Mouse (Mus musculus): ENCODE results near the gene Mapt. TPM values are rescaled to one million over a fixed set of nuclear protein-coding genes. Genes with fewer than 3 reads are reported as not detected.

Gene Mapt
- polyA plus RNA-seq, 1 experiment from 2014 or later, result 1,059 TPM

GRCm38 (mm10) chr11:104264683-104265082, 33.5 kb downstream of the Mapt start:
- Histone ChIP-seq H3K36me3 (no peaks in the 10 kb centered on the region), H3K4me3 (no peak overlapping the region), H3K9ac (no peak overlapping the region), H3K9me3 (no peaks in the 10 kb centered on the region), H3K4me1 (replicated peaks) (no peaks in the 10 kb centered on the region), H3K27ac (replicated peaks) (no peak overlapping the region), H3K4me2 (no peak overlapping the region), H3K27me3 (no peaks in the 10 kb centered on the region)
- WGBS, result 78% methylated on average over 6 of the region's 6 CpGs
- no peak for ATAC-seq (ENCODE audit: low FRiP score, low read depth)

- Histone ChIP-seq H3K9ac (no peak overlapping the region), H3K27ac (replicated peaks) (no peak overlapping the region), H3K27me3 (no peaks in the 10 kb centered on the region), H3K36me3 (no peaks in the 10 kb centered on the region), H3K4me3 (no peak overlapping the region), H3K9me3 (no peaks in the 10 kb centered on the region), H3K4me1 (replicated peaks) (no peaks in the 10 kb centered on the region), H3K4me2 (no peak overlapping the region)
- no peak for ATAC-seq (ENCODE audit: low FRiP score, low read depth)
Measured at GRCm38 (mm10) chr11:104265669-104266068, 34.5 kb downstream of the Mapt start.

- 76% methylated on average over 11 of the region's 11 CpGs for WGBS
- Histone ChIP-seq H3K27me3 (no peaks in the 10 kb centered on the region), H3K4me1 (replicated peaks) (peaks cover 9% of the 10 kb centered on the region), H3K4me3 (no peak overlapping the region), H3K4me2 (no peak overlapping the region), H3K9ac (no peak overlapping the region), H3K36me3 (no peaks in the 10 kb centered on the region), H3K9me3 (no peaks in the 10 kb centered on the region), H3K27ac (replicated peaks) (no peak overlapping the region)
- no peak for ATAC-seq (ENCODE audit: low FRiP score, low read depth)
Measured at GRCm38 (mm10) chr11:104267380-104267779, 36.2 kb downstream of the Mapt start.

GRCm38 (mm10) chr11:104269385-104269822, 38.2 kb downstream of the Mapt start:
- Histone ChIP-seq H3K27me3 (no peaks in the 10 kb centered on the region), H3K4me3 (no peak overlapping the region), H3K36me3 (no peaks in the 10 kb centered on the region), H3K4me2 (no peak overlapping the region), H3K4me1 (replicated peaks) (peaks cover 13% of the 10 kb centered on the region), H3K27ac (replicated peaks) (no peak overlapping the region), H3K9ac (no peak overlapping the region), H3K9me3 (no peaks in the 10 kb centered on the region)
- 55% methylated on average over 9 of the region's 9 CpGs for WGBS
- no peak for ATAC-seq (ENCODE audit: low FRiP score, low read depth)

GRCm38 (mm10) chr11:104270452-104270851, 39.3 kb downstream of the Mapt start:
- no peak overlapping the region for H3K9ac ChIP-seq
- H3K4me1 ChIP-seq (replicated peaks), result peaks cover 13% of the 10 kb centered on the region
- no peak for ATAC-seq (ENCODE audit: low FRiP score, low read depth)
- H3K27ac ChIP-seq (replicated peaks), result no peak overlapping the region
- H3K27me3 ChIP-seq, result no peaks in the 10 kb centered on the region
- H3K4me3 ChIP-seq, result no peak overlapping the region
- H3K36me3 ChIP-seq, result no peaks in the 10 kb centered on the region
- no peak overlapping the region for H3K4me2 ChIP-seq
- H3K9me3 ChIP-seq, result no peaks in the 10 kb centered on the region
- WGBS, result 77% methylated on average over 3 of the region's 3 CpGs

GRCm38 (mm10) chr11:104270876-104271275, 39.7 kb downstream of the Mapt start:
- no peaks in the 10 kb centered on the region for H3K27me3 ChIP-seq
- no peak for ATAC-seq (ENCODE audit: low FRiP score, low read depth)
- no peak overlapping the region for H3K4me3 ChIP-seq
- H3K4me1 ChIP-seq (replicated peaks), result peaks cover 13% of the 10 kb centered on the region
- H3K9me3 ChIP-seq, result no peaks in the 10 kb centered on the region
- no peak overlapping the region for H3K4me2 ChIP-seq
- H3K27ac ChIP-seq (replicated peaks), result no peak overlapping the region
- H3K9ac ChIP-seq, result no peak overlapping the region
- no peaks in the 10 kb centered on the region for H3K36me3 ChIP-seq
- 72% methylated on average over 4 of the region's 4 CpGs for WGBS

- ATAC-seq (ENCODE audit: low FRiP score, low read depth), result no peak
- Histone ChIP-seq H3K27me3 (no peaks in the 10 kb centered on the region), H3K4me3 (no peak overlapping the region), H3K9ac (no peak overlapping the region), H3K27ac (replicated peaks) (no peak overlapping the region), H3K4me2 (no peak overlapping the region), H3K4me1 (replicated peaks) (peaks cover 13% of the 10 kb centered on the region), H3K9me3 (no peaks in the 10 kb centered on the region), H3K36me3 (no peaks in the 10 kb centered on the region)
- 62% methylated on average over 6 of the region's 6 CpGs for WGBS
Measured at GRCm38 (mm10) chr11:104271876-104272275, 40.7 kb downstream of the Mapt start.

GRCm38 (mm10) chr11:104272352-104272751, 41.2 kb downstream of the Mapt start:
- no peak overlapping the region for H3K9ac ChIP-seq
- H3K36me3 ChIP-seq, result no peaks in the 10 kb centered on the region
- H3K4me1 ChIP-seq (replicated peaks), result peaks cover 13% of the 10 kb centered on the region
- no peak for ATAC-seq (ENCODE audit: low FRiP score, low read depth)
- H3K27ac ChIP-seq (replicated peaks), result no peak overlapping the region
- WGBS, result 58% methylated on average over 8 of the region's 8 CpGs
- H3K9me3 ChIP-seq, result no peaks in the 10 kb centered on the region
- H3K4me3 ChIP-seq, result no peak overlapping the region
- no peak overlapping the region for H3K4me2 ChIP-seq
- H3K27me3 ChIP-seq, result no peaks in the 10 kb centered on the region

- ATAC-seq (ENCODE audit: low FRiP score, low read depth), result no peak
- Histone ChIP-seq H3K36me3 (no peaks in the 10 kb centered on the region), H3K9me3 (no peaks in the 10 kb centered on the region), H3K4me1 (replicated peaks) (peaks cover 16% of the 10 kb centered on the region), H3K9ac (no peak overlapping the region), H3K4me2 (no peak overlapping the region), H3K27ac (replicated peaks) (no peak overlapping the region), H3K4me3 (no peak overlapping the region), H3K27me3 (no peaks in the 10 kb centered on the region)
- WGBS, result 84% methylated on average over 7 of the region's 7 CpGs
Measured at GRCm38 (mm10) chr11:104275765-104276164, 44.6 kb downstream of the Mapt start.

- H3K27me3 ChIP-seq, result no peaks in the 10 kb centered on the region
- no peak overlapping the region for H3K27ac ChIP-seq (replicated peaks)
- H3K9ac ChIP-seq, result no peak overlapping the region
- WGBS, result 8% methylated on average over 20 of the region's 20 CpGs
- H3K4me2 ChIP-seq, result no peak overlapping the region
- H3K9me3 ChIP-seq, result no peaks in the 10 kb centered on the region
- H3K36me3 ChIP-seq, result peaks cover 11% of the 10 kb centered on the region
- peaks cover 3% of the 10 kb centered on the region; the same call in 1 of the 2 replicates for H3K4me1 ChIP-seq (replicated peaks)
- H3K4me3 ChIP-seq, result no peak overlapping the region
- ATAC-seq (ENCODE audit: low FRiP score, low read depth), result no peak
Measured at GRCm38 (mm10) chr11:104278222-104278621, 47.0 kb downstream of the Mapt start.

GRCm38 (mm10) chr11:104279049-104279448, 47.9 kb downstream of the Mapt start:
- WGBS, result 70% methylated on average over 4 of the region's 4 CpGs
- ATAC-seq (ENCODE audit: low FRiP score, low read depth), result no peak
- H3K4me2 ChIP-seq, result no peak overlapping the region

GRCm38 (mm10) chr11:104279538-104279937, 48.3 kb downstream of the Mapt start:
- Histone ChIP-seq H3K9ac (no peak overlapping the region), H3K27me3 (no peaks in the 10 kb centered on the region), H3K4me1 (replicated peaks) (peaks cover 3% of the 10 kb centered on the region; the same call in 1 of the 2 replicates), H3K4me3 (no peak overlapping the region), H3K36me3 (peaks cover 16% of the 10 kb centered on the region), H3K9me3 (no peaks in the 10 kb centered on the region), H3K27ac (replicated peaks) (no peak overlapping the region), H3K4me2 (no peak overlapping the region)
- ATAC-seq (ENCODE audit: low FRiP score, low read depth), result no peak
- WGBS, result 70% methylated on average over 3 of the region's 3 CpGs

More at GRCm38 (mm10) chr11:104279049-104279448, 47.9 kb downstream of the Mapt start:
- H3K4me1 ChIP-seq (replicated peaks), result peaks cover 3% of the 10 kb centered on the region; the same call in 1 of the 2 replicates
- no peak overlapping the region for H3K9ac ChIP-seq
- no peaks in the 10 kb centered on the region for H3K9me3 ChIP-seq
- H3K36me3 ChIP-seq, result peaks cover 11% of the 10 kb centered on the region
- H3K4me3 ChIP-seq, result no peak overlapping the region
- H3K27me3 ChIP-seq, result no peaks in the 10 kb centered on the region
- no peak overlapping the region for H3K27ac ChIP-seq (replicated peaks)

- Histone ChIP-seq H3K9me3 (no peaks in the 10 kb centered on the region), H3K27me3 (no peaks in the 10 kb centered on the region), H3K9ac (no peak overlapping the region), H3K4me1 (replicated peaks) (peaks cover 3% of the 10 kb centered on the region; the same call in 1 of the 2 replicates), H3K4me2 (no peak overlapping the region), H3K27ac (replicated peaks) (no peak overlapping the region), H3K4me3 (no peak overlapping the region), H3K36me3 (peaks cover 34% of the 10 kb centered on the region)
- WGBS, result 91% methylated on average over 5 of the region's 5 CpGs
- no peak for ATAC-seq (ENCODE audit: low FRiP score, low read depth)
Measured at GRCm38 (mm10) chr11:104281501-104281900, 50.3 kb downstream of the Mapt start.

Data from hindbrain, embryonic 15.5 days (tissue).